Mouse (Mus musculus): ENCODE measurements around the gene Ppip5k2.

Ppip5k2 gene

GRCm38 (mm10) chr1:97660687-97661405, 109.4 kb downstream of the Ppip5k2 start:
- DNase-seq (ENCODE audit: low read depth): peak; percentile 85

- no peak for DNase-seq (ENCODE audit: low read depth)
These were observed 110.8 kb downstream of the Ppip5k2 start for GRCm38 (mm10) chr1:97659405-97659804.

GRCm38 (mm10) chr1:97657786-97658185, 112.4 kb downstream of the Ppip5k2 start:
- DNase-seq (ENCODE audit: low read depth): no peak

GRCm38 (mm10) chr1:97657201-97657600, 113.0 kb downstream of the Ppip5k2 start:
- no peak for DNase-seq (ENCODE audit: low read depth)

Data from NIH3T3 (cell line).